Mouse (Mus musculus): Measurements from ENCODE around the gene Cep63. TPM values are rescaled to one million over a fixed set of nuclear protein-coding genes. Genes with fewer than 3 reads are reported as not detected.
A peak's percentile ranks its signal among the peaks of the same experiment; 100 is the strongest.

Cep63 gene
- polyA plus RNA-seq, 1 experiment = 8.8 TPM

GRCm38 (mm10) chr9:102634453-102634852, 8.1 kb upstream of the Cep63 start:
- Histone ChIP-seq H3K27me3 (ENCODE audit: control insufficient read depth, insufficient read depth, insufficient read length) (no peaks in the 10 kb centered on the region), H3K36me3 (ENCODE audit: control insufficient read depth, insufficient read depth) (no peaks in the 10 kb centered on the region), H3K4me3 (no peak overlapping the region), H3ac (ENCODE audit: control insufficient read depth, insufficient read length) (no peak overlapping the region), H3K4me2 (ENCODE audit: low read depth) (peak overlapping the region; percentile 61), H3K79me2 (ENCODE audit: control insufficient read depth, insufficient read depth) (no peaks in the 10 kb centered on the region)
- TF ChIP-seq E2F4 (IDR thresholded peaks at IDR 0.05; ENCODE audit: insufficient read depth) = no peak
- TF ChIP-seq SRF (IDR thresholded peaks at IDR 0.05; ENCODE audit: control insufficient read depth, insufficient read length, low read depth) = no peak
- no peak for TF ChIP-seq CEBPB (IDR thresholded peaks at IDR 0.05; ENCODE audit: insufficient read depth, poor library complexity, severe bottlenecking)
- TF ChIP-seq POLR2A (IDR thresholded peaks at IDR 0.05; ENCODE audit: insufficient read length, low read depth) = no peak
- no peak for TF ChIP-seq MYOG (IDR thresholded peaks at IDR 0.05; ENCODE audit: control insufficient read depth in 1 of 3, insufficient read depth in 1 of 3, insufficient read length in 2 of 3, low read depth in 2 of 3)
- TF ChIP-seq TCF12 (IDR thresholded peaks at IDR 0.05; ENCODE audit: insufficient read depth, poor library complexity, severe bottlenecking) = no peak

- no peak overlapping the region for H3ac ChIP-seq (ENCODE audit: control insufficient read depth, insufficient read length)
- no peaks in the 10 kb centered on the region for H3K36me3 ChIP-seq (ENCODE audit: control insufficient read depth, insufficient read depth)
- no peak for TF ChIP-seq TCF3 (IDR thresholded peaks at IDR 0.05; ENCODE audit: insufficient read length, low read depth)
- TF ChIP-seq CEBPB (IDR thresholded peaks at IDR 0.05; ENCODE audit: insufficient read depth, poor library complexity, severe bottlenecking) = no peak
- TF ChIP-seq MYOD1 (IDR thresholded peaks at IDR 0.05; ENCODE audit: control insufficient read depth in 1 of 3, insufficient read length in 2 of 3, low read depth in 2 of 3) = no peak
- no peak for TF ChIP-seq E2F4 (IDR thresholded peaks at IDR 0.05; ENCODE audit: insufficient read depth)
- TF ChIP-seq POLR2A (IDR thresholded peaks at IDR 0.05; ENCODE audit: insufficient read length, low read depth) = no peak
- no peak for TF ChIP-seq REST (IDR thresholded peaks at IDR 0.05; ENCODE audit: insufficient read depth, insufficient read length)
- no peak for TF ChIP-seq MYOG (IDR thresholded peaks at IDR 0.05; ENCODE audit: control insufficient read depth in 1 of 3, insufficient read depth in 1 of 3, insufficient read length in 2 of 3, low read depth in 2 of 3)
- no peak for TF ChIP-seq MAX (IDR thresholded peaks at IDR 0.05; ENCODE audit: low read depth)
- TF ChIP-seq TCF12 (IDR thresholded peaks at IDR 0.05; ENCODE audit: insufficient read depth, poor library complexity, severe bottlenecking) = no peak
- no peak for TF ChIP-seq SRF (IDR thresholded peaks at IDR 0.05; ENCODE audit: control insufficient read depth, insufficient read length, low read depth)
- TF ChIP-seq POLR2AphosphoS2 (IDR thresholded peaks at IDR 0.05; ENCODE audit: insufficient read length, low read depth) = no peak
- no peak for TF ChIP-seq USF1 (IDR thresholded peaks at IDR 0.05; ENCODE audit: low read depth)
- H3K4me2 ChIP-seq (ENCODE audit: low read depth) = peak overlapping the region; percentile 85
- H3K4me3 ChIP-seq = no peak overlapping the region
- no peaks in the 10 kb centered on the region for H3K79me2 ChIP-seq (ENCODE audit: control insufficient read depth, insufficient read depth)
- no peaks in the 10 kb centered on the region for H3K27me3 ChIP-seq (ENCODE audit: control insufficient read depth, insufficient read depth, insufficient read length)
Measured at GRCm38 (mm10) chr9:102632923-102633537, 6.7 kb upstream of the Cep63 start.

GRCm38 (mm10) chr9:102632173-102632572, 5.8 kb upstream of the Cep63 start:
- Histone ChIP-seq H3K4me2 (ENCODE audit: low read depth) (peak overlapping the region; percentile 85), H3K79me2 (ENCODE audit: control insufficient read depth, insufficient read depth) (peaks cover 3% of the 10 kb centered on the region), H3K36me3 (ENCODE audit: control insufficient read depth, insufficient read depth) (no peaks in the 10 kb centered on the region), H3K4me3 (no peak overlapping the region), H3K27me3 (ENCODE audit: control insufficient read depth, insufficient read depth, insufficient read length) (no peaks in the 10 kb centered on the region), H3ac (ENCODE audit: control insufficient read depth, insufficient read length) (no peak overlapping the region)
- TF ChIP-seq USF1 (IDR thresholded peaks at IDR 0.05; ENCODE audit: low read depth) (no peak), TCF12 (IDR thresholded peaks at IDR 0.05; ENCODE audit: insufficient read depth, poor library complexity, severe bottlenecking) (peak; percentile 92), E2F4 (IDR thresholded peaks at IDR 0.05; ENCODE audit: insufficient read depth) (no peak), SRF (IDR thresholded peaks at IDR 0.05; ENCODE audit: control insufficient read depth, insufficient read length, low read depth) (no peak), REST (IDR thresholded peaks at IDR 0.05; ENCODE audit: insufficient read depth, insufficient read length) (no peak), TCF3 (IDR thresholded peaks at IDR 0.05; ENCODE audit: insufficient read length, low read depth) (peak; percentile 89), MAX (IDR thresholded peaks at IDR 0.05; ENCODE audit: low read depth) (no peak), POLR2A (IDR thresholded peaks at IDR 0.05; ENCODE audit: insufficient read length, low read depth) (peak; percentile 18), POLR2AphosphoS2 (IDR thresholded peaks at IDR 0.05; ENCODE audit: insufficient read length, low read depth) (no peak), MYOG (IDR thresholded peaks at IDR 0.05; ENCODE audit: control insufficient read depth in 1 of 3, insufficient read depth in 1 of 3, insufficient read length in 2 of 3, low read depth in 2 of 3) (peak; percentile 98 to 99 (median 98)), MYOD1 (IDR thresholded peaks at IDR 0.05; ENCODE audit: control insufficient read depth in 1 of 3, insufficient read length in 2 of 3, low read depth in 2 of 3) (peak; percentile 86 to 98 (median 97))

GRCm38 (mm10) chr9:102631589-102632147, 5.3 kb upstream of the Cep63 start:
- peak overlapping the region; percentile 52 for H3K4me2 ChIP-seq (ENCODE audit: low read depth)
- no peak overlapping the region for H3ac ChIP-seq (ENCODE audit: control insufficient read depth, insufficient read length)
- H3K27me3 ChIP-seq (ENCODE audit: control insufficient read depth, insufficient read depth, insufficient read length) = no peaks in the 10 kb centered on the region
- TF ChIP-seq USF1 (IDR thresholded peaks at IDR 0.05; ENCODE audit: low read depth) (peak; percentile 58), REST (IDR thresholded peaks at IDR 0.05; ENCODE audit: insufficient read depth, insufficient read length) (no peak)
- peaks cover 5% of the 10 kb centered on the region for H3K79me2 ChIP-seq (ENCODE audit: control insufficient read depth, insufficient read depth)
- H3K36me3 ChIP-seq (ENCODE audit: control insufficient read depth, insufficient read depth) = no peaks in the 10 kb centered on the region
- no peak overlapping the region for H3K4me3 ChIP-seq

- Histone ChIP-seq H3K4me2 (ENCODE audit: low read depth) (peak overlapping the region; percentile 85), H3K27me3 (ENCODE audit: control insufficient read depth, insufficient read depth, insufficient read length) (no peaks in the 10 kb centered on the region), H3ac (ENCODE audit: control insufficient read depth, insufficient read length) (no peak overlapping the region), H3K4me3 (no peak overlapping the region), H3K79me2 (ENCODE audit: control insufficient read depth, insufficient read depth) (peaks cover 19% of the 10 kb centered on the region), H3K36me3 (ENCODE audit: control insufficient read depth, insufficient read depth) (no peaks in the 10 kb centered on the region)
- TF ChIP-seq MYOD1 (IDR thresholded peaks at IDR 0.05; ENCODE audit: control insufficient read depth in 1 of 3, insufficient read length in 2 of 3, low read depth in 2 of 3) (peak; percentile 69 to 95 (median 84)), MYOG (IDR thresholded peaks at IDR 0.05; ENCODE audit: control insufficient read depth in 1 of 3, insufficient read depth in 1 of 3, insufficient read length in 2 of 3, low read depth in 2 of 3) (peak; percentile 75 to 94 (median 86)), TCF3 (IDR thresholded peaks at IDR 0.05; ENCODE audit: insufficient read length, low read depth) (peak; percentile 36), USF1 (IDR thresholded peaks at IDR 0.05; ENCODE audit: low read depth) (no peak), SRF (IDR thresholded peaks at IDR 0.05; ENCODE audit: control insufficient read depth, insufficient read length, low read depth) (no peak), TCF12 (IDR thresholded peaks at IDR 0.05; ENCODE audit: insufficient read depth, poor library complexity, severe bottlenecking) (peak; percentile 30), E2F4 (IDR thresholded peaks at IDR 0.05; ENCODE audit: insufficient read depth) (no peak)
Measured at GRCm38 (mm10) chr9:102629052-102629451, 2.7 kb upstream of the Cep63 start.

All from myocyte (in vitro differentiated cells).